Mouse (Mus musculus) lung, adult 10 weeks (tissue): ENCODE data around the gene Zscan4c. TPM values are rescaled to one million over a fixed set of nuclear protein-coding genes. Genes with fewer than 3 reads are reported as not detected.

Experiments
- polyA plus RNA-seq: library from polyadenylated mRNA; stranded (reverse); fragments of 350-450 nt; fragmentation: Illumina TruSeq; extraction: RNeasy Lipid Tissue Mini Kit (QIAGEN cat#74804); gene quantifications from one replicate; pipeline ENCODE4 v1.2.3, GENCODE M21; 2014; ENCODE audit warnings: low read depth, low replicate concordance; ENCODE audit not compliant: insufficient read depth

The Zscan4c gene
- not detected for polyA plus RNA-seq

DNA sequence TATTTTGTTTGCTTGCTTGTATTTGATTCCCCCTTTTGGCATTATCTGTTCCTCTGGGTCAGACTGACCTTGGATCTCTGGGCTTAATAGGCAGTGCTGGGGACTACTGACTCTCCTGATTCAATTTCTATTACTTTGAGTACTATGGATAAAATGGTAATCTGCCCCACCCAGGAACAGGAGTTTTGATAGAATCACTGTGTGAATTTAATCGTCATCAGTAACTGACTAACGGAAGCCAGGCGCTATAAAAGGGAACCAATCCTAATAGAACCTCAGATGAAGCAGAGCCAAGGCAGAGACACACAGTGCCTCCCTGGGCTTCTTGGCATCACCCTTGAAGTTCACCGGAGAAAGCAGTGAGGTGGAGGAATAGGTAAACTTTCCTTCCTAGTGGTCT, at the start of gene Zscan4c:
Zscan4c (plus strand) TSS at position 301 of the 400 bp plus-strand sequence.

Other genes with a start within 250 kb of the Zscan4c start
- gene Zscan4b, start 100.7 kb upstream of the Zscan4c start, polyA plus RNA-seq, result not detected
- gene Zscan4-ps1, start 63.9 kb downstream of the Zscan4c start, polyA plus RNA-seq, result not detected
- gene Zscan4d, start 160.4 kb downstream of the Zscan4c start, polyA plus RNA-seq, result not detected